Comparison of ENCODE assay signal across 28 mouse cellular contexts in genomic region chr1:50935484-50935883, GRCm38 (mm10). TPM values are rescaled to one million over a fixed set of nuclear protein-coding genes. Genes with fewer than 3 reads are reported as not detected.
A peak's percentile ranks its signal among the peaks of the same experiment; 100 is the strongest.
DNase-seq lines count a peak whose midpoint lies in the region; ATAC-seq and TF ChIP-seq lines count a peak whose summit lies in the region.
"Had no signal": no experiment of that assay in that cellular context is flagged by ENCODE, and none has a peak within 500 bp of the region (broad histone marks: within the 10 kb centered on the region; RNA-seq: fewer than 3 reads in every experiment).

No protein-coding gene starts in this region.

- no peaks in the 10 kb centered on the region for H3K36me3 ChIP-seq in liver, embryonic 16.5 days (ENCODE audit: control insufficient read depth, insufficient read depth)
- no peaks in the 10 kb centered on the region for H3K36me3 ChIP-seq in liver, embryonic 11.5 days (ENCODE audit: control insufficient read depth, insufficient read depth, low read length)
- H3K36me3 ChIP-seq in myocyte (ENCODE audit: control insufficient read depth, insufficient read depth), result no peaks in the 10 kb centered on the region
- H3K36me3 ChIP-seq: embryonic facial prominence, embryonic 10.5 days; embryonic facial prominence, embryonic 13.5 days; forebrain, embryonic 10.5 days; hindbrain, embryonic 10.5 days; hindbrain, embryonic 13.5 days had no signal

- no peak overlapping the region for H3K27ac ChIP-seq in liver, embryonic 16.5 days (ENCODE audit: low read length)
- H3K27ac ChIP-seq in liver, embryonic 11.5 days (ENCODE audit: low read depth, low read length), result no peak overlapping the region
- peak overlapping the region; percentile 47; the same call in 1 of the 2 replicates for H3K27ac ChIP-seq in embryonic fibroblast, embryonic 13.5 days (ENCODE audit: insufficient read depth, low read length)
- H3K27ac ChIP-seq: embryonic facial prominence, embryonic 10.5 days; embryonic facial prominence, embryonic 13.5 days; forebrain, embryonic 10.5 days; forebrain, embryonic 13.5 days; hindbrain, embryonic 10.5 days; hindbrain, embryonic 13.5 days had no signal

- H3K79me2 ChIP-seq in myocyte (ENCODE audit: control insufficient read depth, insufficient read depth), result no peaks in the 10 kb centered on the region

- H3K4me2 ChIP-seq in liver, embryonic 16.5 days (ENCODE audit: low read depth, low read length), result no peak overlapping the region
- H3K4me2 ChIP-seq in liver, embryonic 11.5 days, result no peak overlapping the region
- peak overlapping the region; percentile 64 for H3K4me2 ChIP-seq in myocyte (ENCODE audit: low read depth)
- H3K4me2 ChIP-seq: embryonic facial prominence, embryonic 13.5 days; forebrain, embryonic 13.5 days; heart, embryonic 11.5 days; hindbrain, embryonic 13.5 days had no signal

- no peak for TF ChIP-seq POLR2A in embryonic fibroblast, embryonic 13.5 days (IDR thresholded peaks at IDR 0.05; ENCODE audit: low read depth, low read length)
- no peak for TF ChIP-seq POLR2A in myocyte (IDR thresholded peaks at IDR 0.05; ENCODE audit: insufficient read length, low read depth)

- no peaks in the 10 kb centered on the region for H3K27me3 ChIP-seq in liver, embryonic 16.5 days (ENCODE audit: control insufficient read depth, insufficient read depth, low read depth, low read length)
- H3K27me3 ChIP-seq in liver, embryonic 11.5 days (replicated peaks; ENCODE audit: control insufficient read depth, insufficient read depth, low read length), result no peaks in the 10 kb centered on the region
- no peaks in the 10 kb centered on the region for H3K27me3 ChIP-seq in myocyte (ENCODE audit: control insufficient read depth, insufficient read depth, insufficient read length)
- H3K27me3 ChIP-seq: forebrain, embryonic 13.5 days; hindbrain, embryonic 13.5 days had no signal

- 0 out of 2 replicates have a peak, but pooled peaks have one; percentile 16 for ATAC-seq in liver, embryonic 16.5 days (ENCODE audit: low read depth)
- no peak for ATAC-seq in liver, embryonic 11.5 days (replicated peaks; ENCODE audit: low FRiP score)
- ATAC-seq in common myeloid progenitor, adult 5-6 weeks (replicated peaks; ENCODE audit: low read depth, poor library complexity, severe bottlenecking), result peak; percentile 48; the same call in 1 of the 2 replicates
- ATAC-seq: CD4-positive, CD25-positive, alpha-beta regulatory T cell, adult 4 months; forebrain, embryonic 13.5 days; forebrain, embryonic 16.5 days; hindbrain, embryonic 16.5 days had no signal

- 25% methylated on average over 2 of the region's 2 CpGs for WGBS in liver, embryonic 16.5 days (ENCODE audit: insufficient replicate concordance)
- WGBS in liver, embryonic 11.5 days, result 41% methylated on average over 2 of the region's 2 CpGs

- no peaks in the 10 kb centered on the region for H3K4me1 ChIP-seq in liver, embryonic 16.5 days (ENCODE audit: control insufficient read depth, low read depth, low read length)
- no peaks in the 10 kb centered on the region for H3K4me1 ChIP-seq in liver, embryonic 11.5 days (replicated peaks; ENCODE audit: control insufficient read depth, insufficient read depth, low read length)
- H3K4me1 ChIP-seq in embryonic fibroblast, embryonic 13.5 days (ENCODE audit: control insufficient read depth, insufficient read depth, low read length), result peaks cover 4% of the 10 kb centered on the region; the same call in 1 of the 2 replicates
- H3K4me1 ChIP-seq: embryonic facial prominence, embryonic 10.5 days; embryonic facial prominence, embryonic 13.5 days; hindbrain, embryonic 10.5 days had no signal

- H3K9me3 ChIP-seq in liver, embryonic 16.5 days (replicated peaks; ENCODE audit: control insufficient read depth, low read length), result no peaks in the 10 kb centered on the region
- no peaks in the 10 kb centered on the region for H3K9me3 ChIP-seq in liver, embryonic 11.5 days (ENCODE audit: control insufficient read depth, low read length)
- H3K9me3 ChIP-seq: embryonic facial prominence, embryonic 10.5 days; embryonic facial prominence, embryonic 13.5 days; forebrain, embryonic 10.5 days; forebrain, embryonic 13.5 days; hindbrain, embryonic 10.5 days; hindbrain, embryonic 13.5 days had no signal

- H3ac ChIP-seq in myocyte (ENCODE audit: control insufficient read depth, insufficient read length), result no peak overlapping the region

- no peak for DNase-seq in liver, embryonic 11.5 days (ENCODE audit: low spot score)
- no peak for DNase-seq in urinary bladder, postnatal 4 days (ENCODE audit: low spot score in 2 of 2)
- DNase-seq: adrenal gland, adult 2 months; adrenal gland, postnatal 14 days; cerebellum, adult 11 months; cerebellum, adult 2 months; cerebellum, adult 9-11 months; cerebellum, postnatal 25 days; embryo, embryonic 11 days; gastrocnemius, postnatal 10 days; gastrocnemius, postnatal 36 days; heart, adult 11 months; heart, postnatal 36 days had no signal

- H3K4me3 ChIP-seq in liver, embryonic 16.5 days (ENCODE audit: low read depth, low read length), result no peak overlapping the region
- no peak overlapping the region for H3K4me3 ChIP-seq in liver, embryonic 11.5 days (ENCODE audit: low read depth, low read length)
- H3K4me3 ChIP-seq in embryonic fibroblast, embryonic 13.5 days (ENCODE audit: insufficient read depth, low read length), result no peak overlapping the region
- no peak overlapping the region for H3K4me3 ChIP-seq in myocyte
- H3K4me3 ChIP-seq: embryonic facial prominence, embryonic 10.5 days; embryonic facial prominence, embryonic 13.5 days; forebrain, embryonic 10.5 days; forebrain, embryonic 13.5 days; hindbrain, embryonic 10.5 days; hindbrain, embryonic 13.5 days had no signal

- TF ChIP-seq CTCF in embryonic fibroblast, embryonic 13.5 days (IDR thresholded peaks at IDR 0.05; ENCODE audit: borderline replicate concordance, insufficient read depth, low read length), result no peak

- H3K9ac ChIP-seq in liver, embryonic 16.5 days (ENCODE audit: low read depth, low read length), result no peak overlapping the region
- H3K9ac ChIP-seq in liver, embryonic 11.5 days (ENCODE audit: low read depth, low read length), result no peak overlapping the region
- H3K9ac ChIP-seq: embryonic facial prominence, embryonic 13.5 days; forebrain, embryonic 13.5 days; hindbrain, embryonic 13.5 days had no signal

TF ChIP-seq in myocyte, 11 proteins besides CTCF, POLR2A, EP300 and RAD21:
- no peak for TF ChIP-seq SRF (IDR thresholded peaks at IDR 0.05; ENCODE audit: control insufficient read depth, insufficient read length, low read depth)
- no peak for TF ChIP-seq POLR2AphosphoS2 (IDR thresholded peaks at IDR 0.05; ENCODE audit: insufficient read length, low read depth)
- TF ChIP-seq E2F4 (IDR thresholded peaks at IDR 0.05; ENCODE audit: insufficient read depth), result no peak
- no peak for TF ChIP-seq TCF12 (IDR thresholded peaks at IDR 0.05; ENCODE audit: insufficient read depth, poor library complexity, severe bottlenecking)
- TF ChIP-seq MYOG (IDR thresholded peaks at IDR 0.05; ENCODE audit: control insufficient read depth in 1 of 3, insufficient read depth in 1 of 3, insufficient read length in 2 of 3, low read depth in 2 of 3), result no peak
- TF ChIP-seq TCF3 (IDR thresholded peaks at IDR 0.05; ENCODE audit: insufficient read length, low read depth), result no peak
- no peak for TF ChIP-seq CEBPB (IDR thresholded peaks at IDR 0.05; ENCODE audit: insufficient read depth, poor library complexity, severe bottlenecking)
- no peak for TF ChIP-seq MAX (IDR thresholded peaks at IDR 0.05; ENCODE audit: low read depth)
- no peak for TF ChIP-seq USF1 (IDR thresholded peaks at IDR 0.05; ENCODE audit: low read depth)
- TF ChIP-seq REST (IDR thresholded peaks at IDR 0.05; ENCODE audit: insufficient read depth, insufficient read length), result no peak
- no peak for TF ChIP-seq MYOD1 (IDR thresholded peaks at IDR 0.05; ENCODE audit: control insufficient read depth in 1 of 3, insufficient read length in 2 of 3, low read depth in 2 of 3)

RNA-seq across cellular contexts. Expression of gene Tmeff2, which starts 35.0 kb away (rescaled TPM):
- 0.54 and 0.66 TPM in 2 replicates for polyA plus RNA-seq in liver, embryonic 16.5 days (2015; fragmentation: Nextera tagmentation; extraction: Ambion mirVana)
- polyA plus RNA-seq in liver, embryonic 11.5 days (2014; fragmentation: Nextera tagmentation; extraction: Ambion mirVana), result 1.1 and 1.5 TPM in 2 replicates
- total RNA-seq in common myeloid progenitor, adult 5-6 weeks (2017), result not detected in 2 replicates
- polyA plus RNA-seq in embryonic fibroblast, embryonic 13.5 days (2011; ENCODE audit: insufficient read length, low read depth, missing spikeins), result 8.0 and 16.1 TPM in 2 replicates
- polyA plus RNA-seq in myocyte (2012; fragmentation: generic; extraction: Trizol), result 5.1 TPM
- total RNA-seq: MEL had no signal
- polyA plus RNA-seq: CD4-positive, CD25-positive, alpha-beta regulatory T cell, adult 4 months had no signal
